Mouse (Mus musculus) ovary, postnatal 14 days (tissue): ENCODE measurements around the gene D430019H16Rik.
A peak's percentile ranks its signal among the peaks of the same experiment; 100 is the strongest.

ENCODE experiments used
- DNase-seq: peaks from one replicate; pipeline ENCODE4 v3.0.0; 2022; ENCODE audit warnings: low spot score

The D430019H16Rik gene

DNA sequence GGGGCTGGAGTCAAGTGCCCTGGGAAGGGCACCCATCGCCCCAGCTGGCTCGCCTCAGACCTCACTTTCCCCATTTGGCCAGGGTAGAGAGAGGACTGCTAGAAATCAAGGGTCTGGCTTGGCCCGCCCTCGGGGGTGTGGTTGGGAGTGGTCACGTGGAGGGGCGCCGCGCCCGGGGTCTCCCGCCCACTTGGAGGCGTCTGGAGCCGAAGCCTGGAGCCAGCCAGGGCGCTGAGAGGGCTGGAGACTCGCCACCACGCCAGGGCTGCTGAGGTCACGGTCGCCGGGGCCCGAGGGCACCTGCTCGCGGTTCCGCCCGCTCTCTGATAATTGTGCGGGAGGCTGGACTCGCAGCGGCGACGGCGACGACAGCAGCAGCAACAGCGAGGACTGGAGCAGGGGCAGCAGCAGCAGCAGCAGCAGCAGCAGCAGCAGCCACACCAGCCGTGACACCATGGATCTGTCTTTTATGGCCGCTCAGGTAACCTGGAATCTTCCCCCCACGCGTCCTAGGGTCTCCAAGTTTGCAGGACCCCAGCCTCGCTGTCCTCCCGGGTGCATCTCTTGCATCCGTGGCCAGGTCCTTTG, at the start of gene D430019H16Rik:
Gene D430019H16Rik, plus strand, starts transcription at position 187 of the 588 bp plus-strand sequence.
- peak; percentile 70 for DNase-seq

DNA sequence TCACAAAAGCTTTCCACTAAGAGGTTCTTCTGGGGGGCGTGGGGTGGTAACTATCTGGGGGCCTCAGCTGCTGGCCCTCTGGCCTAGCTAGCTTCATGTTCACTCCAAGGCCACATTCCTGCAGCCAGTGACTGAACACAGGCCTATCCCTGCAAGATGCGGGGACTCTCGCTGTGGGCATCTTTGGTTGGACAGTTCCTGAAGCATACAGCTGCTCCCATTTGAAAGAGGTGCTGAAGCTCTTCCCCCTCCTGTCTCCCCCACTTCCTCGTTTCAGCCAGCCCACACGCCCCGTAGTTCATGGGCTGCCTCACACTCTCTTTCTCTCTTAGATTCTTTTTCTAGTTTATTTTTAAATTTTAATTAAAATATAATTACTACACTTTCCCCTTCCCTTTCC, 47.6 kb upstream of the D430019H16Rik start:
- DNase-seq = no peak

- no peak for DNase-seq
Measured at GRCm38 (mm10) chr12:105413909-105414308, 39.7 kb upstream of the D430019H16Rik start.

GRCm38 (mm10) chr12:105420476-105420875, 33.2 kb upstream of the D430019H16Rik start:
- no peak for DNase-seq

DNA sequence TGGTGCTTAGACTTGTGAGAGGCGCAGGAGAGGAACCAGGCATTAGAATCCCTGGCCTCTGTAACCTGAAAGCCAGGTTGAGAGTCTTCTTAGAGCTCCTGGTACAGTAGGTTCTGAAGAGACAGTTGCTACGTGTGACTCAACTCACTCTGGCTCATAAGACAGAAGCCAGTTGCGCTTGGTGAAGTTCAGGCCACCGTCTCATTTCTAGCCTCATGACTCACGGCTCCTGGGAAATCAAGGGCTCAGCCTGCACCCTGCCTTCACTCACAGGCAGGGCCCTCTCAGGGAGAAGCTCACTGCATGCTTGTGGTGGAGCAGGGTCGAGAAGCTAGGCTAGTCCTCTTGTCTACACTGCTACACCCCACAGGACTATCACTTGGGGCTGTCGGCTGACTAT, 27.1 kb upstream of the D430019H16Rik start:
- no peak for DNase-seq

DNA sequence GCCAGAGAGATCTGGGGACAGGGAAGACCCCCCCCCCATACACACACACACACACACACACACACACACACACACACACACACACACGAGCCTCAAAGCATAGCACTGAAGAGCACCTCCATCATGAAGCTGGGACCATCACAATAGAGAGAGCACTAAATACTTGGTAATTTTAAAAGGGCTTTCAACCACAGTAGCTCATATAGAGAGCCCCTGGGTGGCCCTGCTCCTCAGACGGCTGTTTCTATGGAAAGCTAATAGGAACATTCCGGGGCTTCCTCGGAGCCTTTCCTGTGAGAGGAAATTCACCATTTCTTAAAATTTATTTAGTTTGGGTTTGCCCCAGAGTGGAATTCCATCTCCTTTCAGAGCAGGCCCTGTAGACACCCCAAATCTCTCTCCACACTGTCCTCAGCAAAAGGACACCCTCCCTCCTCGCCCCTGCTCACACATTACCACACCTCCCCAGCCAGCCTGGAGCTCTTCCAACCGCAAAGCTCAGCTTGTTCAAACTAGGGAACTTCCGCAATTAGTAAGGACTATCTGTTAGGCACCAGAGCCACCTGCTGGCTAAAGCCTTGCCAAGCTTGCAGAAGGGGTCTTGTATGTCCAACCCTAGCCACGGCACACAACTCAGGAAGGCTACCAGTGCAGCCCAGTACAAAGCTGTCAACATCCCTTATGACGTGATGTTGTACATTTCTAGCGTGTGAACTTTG, 26.5 kb upstream of the D430019H16Rik start:
- DNase-seq = peak; percentile 56

- no peak for DNase-seq
Measured at GRCm38 (mm10) chr12:105431872-105432271, 21.8 kb upstream of the D430019H16Rik start.

DNA sequence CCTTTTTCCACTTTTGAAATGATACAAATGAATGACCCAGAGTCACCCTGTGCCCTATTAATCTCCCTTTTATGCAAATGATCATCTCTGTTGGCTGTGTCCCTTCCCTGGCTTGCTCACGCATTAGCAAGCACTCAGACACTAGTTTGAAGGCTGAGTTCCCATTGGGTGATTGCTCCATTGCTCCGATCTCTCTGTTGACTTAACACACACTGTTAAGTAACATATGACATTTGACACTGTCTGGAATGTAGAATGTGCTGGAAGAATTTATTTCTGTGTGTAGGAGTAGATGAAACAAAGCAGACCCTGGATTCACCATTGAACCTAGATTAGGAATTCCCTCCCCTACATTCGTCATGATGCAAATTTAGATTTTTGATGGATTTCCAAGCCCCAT, 20.8 kb upstream of the D430019H16Rik start:
- no peak for DNase-seq

GRCm38 (mm10) chr12:105438259-105438658, 15.4 kb upstream of the D430019H16Rik start:
- no peak for DNase-seq

GRCm38 (mm10) chr12:105439976-105440375, 13.7 kb upstream of the D430019H16Rik start:
- DNase-seq = no peak

GRCm38 (mm10) chr12:105443569-105443968, 10.1 kb upstream of the D430019H16Rik start:
- no peak for DNase-seq

- DNase-seq = no peak
Measured at GRCm38 (mm10) chr12:105445767-105446166, 7.9 kb upstream of the D430019H16Rik start.

- no peak for DNase-seq
Measured at GRCm38 (mm10) chr12:105449239-105449638, 4.4 kb upstream of the D430019H16Rik start.

GRCm38 (mm10) chr12:105454258-105455062, 804 bp downstream of the D430019H16Rik start:
- no peak for DNase-seq

GRCm38 (mm10) chr12:105455063-105455559, 1.5 kb downstream of the D430019H16Rik start:
- DNase-seq = no peak

DNA sequence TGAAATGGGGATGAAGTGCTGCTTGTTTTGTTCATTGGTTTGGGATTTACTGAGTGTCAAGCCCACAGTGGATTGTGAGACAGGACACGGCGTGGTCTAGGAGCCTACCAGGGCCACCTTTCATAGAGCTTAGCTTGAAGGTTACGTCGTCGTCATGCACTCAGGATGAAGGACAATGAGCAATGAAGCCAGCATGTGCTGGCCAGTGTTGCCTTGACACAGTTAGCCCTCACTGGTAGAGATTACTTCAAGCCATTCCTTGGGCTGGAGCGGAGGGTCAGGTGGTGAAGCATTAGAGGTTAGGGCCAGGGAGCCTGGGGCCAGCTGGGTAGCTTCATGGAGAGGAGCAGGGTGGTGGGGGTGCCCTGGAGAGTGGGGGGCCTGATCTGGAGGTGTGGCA, 5.1 kb downstream of the D430019H16Rik start:
- no peak for DNase-seq

GRCm38 (mm10) chr12:105461066-105461465, 7.4 kb downstream of the D430019H16Rik start:
- no peak for DNase-seq

DNA sequence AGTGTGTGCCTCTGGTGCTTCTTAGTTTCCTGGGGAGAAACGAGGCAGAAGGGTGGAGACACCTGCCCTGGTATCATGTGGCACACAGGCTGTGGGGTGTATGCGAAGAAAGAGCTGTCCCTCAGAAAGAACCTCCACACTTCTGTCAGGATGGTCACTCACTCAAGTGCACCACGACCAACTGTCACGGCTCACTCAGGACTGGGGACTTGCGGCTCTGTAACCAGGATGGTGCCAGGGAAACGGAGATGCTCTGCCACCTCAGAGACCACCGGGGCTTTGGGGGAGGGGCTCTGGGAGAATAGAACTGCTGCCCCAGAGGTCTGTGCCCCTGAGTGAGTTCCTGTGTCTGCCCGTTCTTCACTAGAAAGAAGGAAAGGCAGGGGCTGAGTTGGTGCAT, 15.4 kb downstream of the D430019H16Rik start:
- DNase-seq = no peak

DNA sequence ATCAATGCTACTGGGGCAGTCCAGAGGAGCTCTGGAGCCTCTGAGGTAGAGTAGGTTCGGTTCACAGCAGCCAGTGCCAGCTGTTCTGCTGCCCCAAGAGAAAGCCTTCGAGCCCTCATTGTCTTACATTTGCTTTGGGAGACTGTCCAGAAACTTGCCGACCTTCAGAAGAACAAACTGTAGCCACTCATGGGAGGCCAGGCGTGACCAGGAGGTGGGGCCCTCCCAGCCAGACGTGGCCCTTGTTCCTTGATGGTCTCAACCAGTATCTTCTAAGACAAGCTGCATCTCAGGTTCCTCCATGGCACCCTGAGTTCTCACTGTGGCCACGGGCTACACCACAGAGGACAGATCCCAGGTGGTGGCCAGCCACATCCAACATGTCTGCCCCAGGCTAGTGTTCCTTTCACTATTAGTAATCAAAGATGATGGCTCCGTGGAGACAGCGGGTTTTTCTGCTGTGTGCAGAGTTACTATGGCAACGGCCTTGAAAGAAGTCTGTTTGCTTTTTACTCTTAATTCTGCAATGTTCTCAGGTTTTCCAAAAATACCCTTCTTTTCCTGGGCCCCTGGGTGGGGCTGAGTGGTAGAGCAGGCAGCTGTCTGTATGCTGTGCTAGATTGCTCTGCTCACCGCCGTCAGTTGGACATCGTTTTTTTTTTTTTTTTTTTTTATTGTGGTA, 21.7 kb downstream of the D430019H16Rik start:
- DNase-seq = no peak

- DNase-seq = peak; percentile 61
Measured at GRCm38 (mm10) chr12:105476453-105476852, 22.8 kb downstream of the D430019H16Rik start.

- DNase-seq = no peak
Measured at GRCm38 (mm10) chr12:105476993-105477392, 23.3 kb downstream of the D430019H16Rik start.

- DNase-seq = no peak
Measured at GRCm38 (mm10) chr12:105483503-105483902, 29.8 kb downstream of the D430019H16Rik start.
